Mouse (Mus musculus) urinary bladder, adult 2 months (tissue): ENCODE measurements around the gene Gzmd. TPM values are rescaled to one million over a fixed set of nuclear protein-coding genes. Genes with fewer than 3 reads are reported as not detected.

Experiments used
- DNase-seq: peaks from one replicate; pipeline ENCODE4 v3.0.0; 2022; ENCODE audit warnings: low spot score
- polyA plus RNA-seq: library from polyadenylated mRNA; depleted of rRNA; stranded (reverse); fragments of >200 nt; gene quantifications from 2 replicates; pipeline ENCODE4 v1.2.3, GENCODE M21; 2012; rRNA removed

Gene Gzmd
- polyA plus RNA-seq, 1 experiment, result not detected

DNA sequence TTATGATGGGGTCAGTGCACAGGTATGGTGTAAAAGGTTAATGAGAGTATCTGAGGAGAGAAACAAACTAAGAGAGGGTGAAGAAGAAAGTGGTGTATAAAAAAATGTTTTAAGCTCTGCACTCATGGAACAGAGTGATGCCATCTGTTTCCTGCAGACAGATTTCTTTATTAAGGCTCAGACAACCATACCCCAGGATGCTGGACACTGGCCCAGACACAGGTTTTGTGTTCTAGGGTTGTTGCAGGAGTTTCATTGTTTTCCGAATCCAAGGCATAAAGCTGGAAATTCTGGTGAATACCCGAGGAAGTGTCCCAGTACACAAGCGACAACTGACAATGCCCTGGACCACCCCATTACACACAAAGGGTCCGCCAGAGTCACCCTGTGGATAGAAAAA, 50.4 kb downstream of the Gzmd start:
- no peak for DNase-seq

Other genes with a start within 250 kb of the Gzmd start
- 0.22 and 0.45 TPM in 2 replicates for gene Cbln3, start 248.2 kb downstream of the Gzmd start, polyA plus RNA-seq
- gene Khnyn, start 247.7 kb downstream of the Gzmd start, polyA plus RNA-seq, result 26.2 and 26.8 TPM in 2 replicates
- gene Sdr39u1, start 232.3 kb downstream of the Gzmd start, polyA plus RNA-seq, result 54.6 and 63.6 TPM in 2 replicates
- gene Cma1, start 187.9 kb downstream of the Gzmd start, polyA plus RNA-seq, result 8.6 and 9.9 TPM in 2 replicates
- gene Cma2, start 181.6 kb downstream of the Gzmd start, polyA plus RNA-seq, result 0.07 TPM in 1 of 2 replicates, not detected in the other
- gene Mcpt1, start 114.6 kb downstream of the Gzmd start, polyA plus RNA-seq, result not detected in 2 replicates
- gene Mcpt9, start 102.1 kb downstream of the Gzmd start, polyA plus RNA-seq, result not detected in 2 replicates
- 0.06 TPM in 1 of 2 replicates, not detected in the other for gene Mcpt2, start 90.6 kb downstream of the Gzmd start, polyA plus RNA-seq
- gene Mcpt4, start 70.3 kb downstream of the Gzmd start, polyA plus RNA-seq, result 6.3 and 8.4 TPM in 2 replicates
- not detected in 2 replicates for gene Mcpt8, start 47.3 kb downstream of the Gzmd start, polyA plus RNA-seq
- 0.08 TPM in 1 of 2 replicates, not detected in the other for gene Ctsg, start 30.0 kb downstream of the Gzmd start, polyA plus RNA-seq
- not detected in 2 replicates for gene Gzme, start 12.0 kb downstream of the Gzmd start, polyA plus RNA-seq
- gene Gzmg, start 27.0 kb upstream of the Gzmd start, polyA plus RNA-seq, result not detected in 2 replicates
- not detected in 2 replicates for gene Gzmn, start 42.0 kb upstream of the Gzmd start, polyA plus RNA-seq
- gene Gzmf, start 78.8 kb upstream of the Gzmd start, polyA plus RNA-seq, result not detected in 2 replicates
- 0.07 TPM in 2 replicates for gene Gzmc, start 102.0 kb upstream of the Gzmd start, polyA plus RNA-seq
- 1.4 and 2.2 TPM in 2 replicates for gene Gzmb, start 129.7 kb upstream of the Gzmd start, polyA plus RNA-seq
- 0.04 and 0.25 TPM in 2 replicates for gene Atp12a, start 232.5 kb upstream of the Gzmd start, polyA plus RNA-seq